Mouse (Mus musculus): Measurements from ENCODE around the gene Gm9999. TPM values are rescaled to one million over a fixed set of nuclear protein-coding genes. Genes with fewer than 3 reads are reported as not detected.
"Not testable (repeated sequence)": the region's sequence is repeated elsewhere in the genome, so short reads cannot be mapped to it uniquely, and the experiment has no call there.

The Gm9999 gene
- total RNA-seq (2021) (not detected), polyA plus RNA-seq (2012; rRNA removed) (not detected in 2 replicates)
- long read RNA-seq, result 0 reads

DNA sequence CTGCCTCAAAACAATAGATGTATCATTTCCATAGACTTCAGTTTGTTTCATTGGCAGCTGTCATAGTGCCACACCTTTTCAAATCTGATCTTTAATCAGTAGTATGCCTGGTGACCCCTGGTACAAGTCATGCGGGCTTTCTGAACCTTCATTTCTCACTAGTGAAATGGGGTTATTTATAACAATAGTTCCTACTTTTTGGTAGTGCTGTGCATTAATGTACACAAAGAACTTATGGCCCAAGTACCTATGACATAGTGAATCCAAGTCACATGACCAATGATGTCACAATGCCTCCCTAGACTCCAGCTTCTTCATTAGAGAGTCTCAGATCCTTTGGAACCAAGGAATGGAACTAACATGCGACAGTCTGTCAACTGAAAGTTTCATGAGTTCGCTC lies at the start of gene Gm9999:
TSS of gene Gm9999 (plus strand) at position 301 of the 400 bp plus-strand sequence.
- no peak for DNase-seq

DNA sequence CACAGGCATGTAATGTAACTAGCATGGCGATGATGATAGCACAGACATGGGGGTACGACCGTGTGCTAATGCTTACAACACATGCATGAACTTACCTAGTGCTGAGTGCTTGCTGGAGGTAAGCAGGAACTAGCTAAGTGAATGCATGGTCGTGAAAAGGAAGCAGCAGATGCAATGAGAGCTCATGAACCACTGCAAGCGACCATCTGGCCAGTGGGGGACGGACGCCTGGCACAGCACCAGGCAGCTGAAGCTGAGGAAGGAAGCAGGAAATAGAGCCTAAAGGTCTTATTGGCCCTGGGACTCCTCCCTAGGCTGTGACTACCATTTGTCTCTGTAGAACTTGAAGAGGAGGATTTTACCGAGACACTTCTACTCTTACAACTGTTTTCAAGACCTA lies 48.6 kb upstream of the Gm9999 start:
- no peak for DNase-seq

DNA sequence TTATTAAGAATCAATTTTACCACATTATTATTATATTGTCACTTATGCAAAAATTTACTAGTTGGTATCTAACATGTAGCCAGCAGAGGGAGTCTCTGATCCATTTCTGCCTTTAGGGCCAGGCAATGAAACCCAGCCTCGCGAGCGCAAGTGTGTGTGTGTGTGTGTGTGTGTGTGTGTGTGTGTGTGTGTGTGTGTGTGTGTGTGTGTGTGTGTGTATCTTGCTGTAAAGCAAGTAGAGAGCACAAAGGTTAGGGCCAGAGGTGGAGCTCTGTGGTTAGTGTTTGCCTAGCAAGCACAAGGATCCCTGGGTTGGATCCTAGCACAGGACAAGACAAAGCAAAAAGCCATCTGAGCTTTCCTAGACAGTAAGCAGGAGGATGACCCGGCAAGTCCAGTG lies 47.5 kb upstream of the Gm9999 start:
- no peak for DNase-seq

DNA sequence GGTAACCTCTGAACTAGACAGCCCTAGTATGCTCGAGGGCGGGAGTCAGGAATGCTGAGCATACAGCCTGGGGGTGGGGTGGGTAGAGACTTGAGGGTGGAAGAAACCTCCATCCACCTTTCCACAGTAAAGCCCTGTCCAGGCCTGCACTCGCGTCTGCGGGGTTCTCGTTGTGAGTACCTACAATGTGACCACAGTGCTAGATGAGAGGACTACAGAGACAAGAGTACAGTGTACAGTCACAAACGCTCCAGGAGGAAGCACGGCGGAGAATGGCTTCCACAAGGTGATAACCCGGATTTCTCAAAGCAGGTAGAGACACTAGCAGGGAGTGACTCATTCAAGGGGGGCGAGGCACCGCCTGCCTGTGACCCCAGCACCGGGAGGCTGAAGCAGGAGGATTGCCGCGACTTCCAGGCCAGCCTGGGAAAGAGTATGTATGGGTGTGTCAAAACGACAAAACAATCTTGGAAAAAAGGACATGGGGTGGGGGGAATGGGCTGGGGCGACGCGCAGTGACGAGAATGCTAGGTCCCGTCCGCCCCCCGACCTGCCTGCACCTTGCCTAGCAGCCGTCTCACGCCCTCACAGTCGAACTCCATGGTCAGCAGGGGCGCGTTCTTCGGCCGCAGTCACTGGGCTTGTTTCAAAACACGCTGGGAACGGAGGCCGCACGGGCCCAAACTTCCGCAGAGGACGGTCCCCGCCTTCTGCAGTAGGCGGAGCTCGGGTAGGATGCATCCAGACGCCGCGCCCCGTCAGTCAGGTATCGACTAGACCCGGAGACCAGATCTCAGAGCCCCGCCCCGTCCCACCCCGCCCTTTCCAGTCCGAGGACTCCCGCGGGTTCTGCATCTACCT lies 25.3 kb upstream of the Gm9999 start, which contains the start of gene Uevld:
TSS of gene Uevld (minus strand) at position 697 of the 861 bp plus-strand sequence.
- DNase-seq, result peak; percentile 98

DNA sequence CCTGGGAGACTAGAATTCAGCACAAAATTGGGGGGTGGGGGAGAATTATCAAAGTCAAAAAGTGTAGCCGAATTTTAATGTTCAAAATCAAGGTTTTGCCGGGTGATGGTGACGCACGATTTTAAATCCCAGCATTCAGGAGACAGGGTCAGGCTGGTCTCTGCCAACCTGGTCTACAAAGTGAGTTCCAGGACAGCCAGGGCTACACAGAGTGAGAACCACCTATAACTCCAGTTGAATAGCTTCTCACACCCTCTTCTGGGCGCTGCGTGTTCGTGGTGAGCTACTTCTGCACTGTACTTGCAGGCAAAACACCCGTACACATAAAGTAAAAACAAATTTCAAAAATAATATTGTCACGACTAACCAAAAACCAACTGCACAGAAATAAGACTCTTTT lies 24.5 kb upstream of the Gm9999 start:
- DNase-seq, result no peak

DNA sequence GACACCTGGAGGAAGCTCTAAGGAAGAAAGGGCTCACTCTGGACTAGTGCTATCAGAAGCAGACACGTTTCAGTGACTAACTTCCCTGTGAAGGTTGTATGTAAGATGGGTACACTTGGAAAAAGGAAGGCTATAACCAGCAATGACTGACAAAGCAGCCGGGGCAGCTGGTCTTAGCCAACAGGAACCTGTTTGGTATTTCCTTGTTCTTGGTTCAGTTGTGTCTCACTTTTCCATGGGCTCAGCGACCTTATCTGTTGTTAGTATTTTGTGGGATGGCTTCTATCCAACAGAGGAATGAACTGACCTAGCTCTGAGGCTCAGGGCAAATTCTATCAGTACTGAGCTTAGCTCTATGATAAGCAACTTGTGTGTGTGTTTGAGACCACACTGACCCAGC lies 22.4 kb upstream of the Gm9999 start:
- no peak for DNase-seq

DNA sequence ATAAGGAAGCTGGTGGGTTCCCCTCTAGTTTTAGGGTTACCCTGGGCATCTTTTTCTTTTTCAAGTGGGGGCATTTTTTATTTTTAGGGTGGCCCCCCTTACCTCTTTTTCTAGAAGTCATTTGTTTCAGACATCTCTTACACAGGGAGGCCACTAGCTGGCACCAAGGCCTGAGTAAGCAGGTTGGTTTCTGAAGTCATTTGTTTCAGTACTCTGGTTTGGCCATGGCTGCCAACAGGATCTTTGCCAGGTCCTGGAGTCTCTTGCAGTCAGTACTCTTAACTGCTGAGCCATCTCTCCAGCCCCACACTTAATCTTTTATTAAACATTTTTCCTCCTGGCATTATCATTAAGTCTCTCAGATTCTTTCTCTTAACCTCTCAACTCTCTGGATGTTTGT lies 21.2 kb upstream of the Gm9999 start:
- peak; percentile 34 for DNase-seq

DNA sequence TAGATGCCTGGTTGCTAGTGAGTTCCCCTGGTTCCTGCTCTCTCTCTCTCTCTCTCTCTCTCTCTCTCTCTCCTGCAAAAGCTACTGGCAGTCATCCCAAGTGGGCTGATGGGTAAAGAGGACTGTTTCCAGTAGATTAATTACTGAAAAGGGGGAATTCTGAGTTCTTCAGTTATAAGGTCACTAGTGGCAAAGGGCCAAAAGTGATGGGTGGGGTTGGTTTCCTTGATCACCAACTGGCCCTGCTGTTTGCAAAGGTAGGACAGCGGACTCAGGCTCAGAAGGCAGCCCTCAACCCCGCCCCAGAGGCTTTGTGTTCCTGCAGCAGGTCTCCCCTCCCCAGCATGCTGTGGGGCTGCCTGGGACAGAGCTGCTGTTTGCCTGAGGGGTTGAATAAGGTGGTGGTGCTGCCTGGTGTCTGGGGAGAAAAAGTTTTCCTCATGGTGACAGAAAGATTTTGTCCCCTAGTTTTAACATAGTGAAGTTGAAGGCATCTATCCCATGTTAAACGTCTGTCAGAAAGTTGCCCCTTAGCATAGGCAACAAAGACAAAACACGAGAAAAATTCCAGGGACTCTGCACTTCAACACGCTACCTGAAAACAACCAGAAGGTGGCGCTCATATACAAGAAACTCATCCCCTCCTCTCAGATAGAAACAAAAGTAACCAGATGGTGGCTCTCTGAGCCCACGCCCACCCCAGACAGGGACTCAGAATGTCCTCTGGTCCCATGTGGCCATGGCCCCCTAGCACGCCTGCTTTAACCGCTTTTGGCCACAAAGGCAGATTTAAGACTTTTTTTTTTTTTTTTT lies 20.4 kb upstream of the Gm9999 start:
- DNase-seq, result peak; percentile 60

- DNase-seq, result no peak
Observed at GRCm38 (mm10) chr7:46964070-46964469, 19.3 kb upstream of the Gm9999 start.

- no peak for DNase-seq
Observed at GRCm38 (mm10) chr7:46969898-46970297, 13.5 kb upstream of the Gm9999 start.

DNA sequence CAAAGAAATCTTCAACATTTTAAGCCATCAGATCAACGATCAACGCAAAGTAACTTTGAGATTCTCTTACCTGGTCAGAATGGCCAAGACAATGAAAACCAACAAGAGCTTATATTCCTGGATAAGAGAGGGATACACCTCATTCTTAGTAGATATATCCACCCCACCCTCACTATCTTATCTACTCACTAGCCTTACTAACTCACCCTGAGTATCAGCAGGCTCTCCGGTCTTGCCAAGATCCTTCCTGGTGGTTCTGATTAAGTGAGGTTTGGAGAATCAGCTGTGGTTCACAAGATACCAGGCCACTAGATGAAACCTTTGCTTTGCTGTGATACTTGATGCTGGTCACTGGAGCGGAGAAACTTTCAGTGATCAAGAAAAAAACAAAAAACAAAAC lies 8.7 kb upstream of the Gm9999 start:
- no peak for DNase-seq

DNA sequence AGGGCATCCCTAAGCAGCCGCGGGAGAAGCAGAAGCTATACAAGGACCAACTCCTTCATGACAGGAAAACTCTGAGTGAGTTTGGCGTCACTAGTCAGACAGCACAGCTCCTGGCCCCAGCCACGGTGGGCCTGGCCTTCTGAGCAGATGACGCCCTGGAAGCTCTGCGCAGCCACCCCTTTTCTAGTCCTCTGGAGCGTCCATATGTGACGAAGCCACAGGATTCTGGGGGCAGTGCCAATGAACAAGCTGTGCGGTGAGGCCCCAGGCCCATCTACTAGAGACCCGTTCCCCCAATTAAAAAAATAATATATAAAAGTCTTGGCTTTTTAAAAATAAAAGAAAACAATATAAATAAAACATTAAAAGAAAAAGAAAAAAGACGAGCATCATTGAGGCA lies 7.9 kb upstream of the Gm9999 start:
- no peak for DNase-seq

GRCm38 (mm10) chr7:46985718-46986505 lies 2.5 kb downstream of the Gm9999 start:
- no peak for DNase-seq

GRCm38 (mm10) chr7:46986646-46987045 lies 3.3 kb downstream of the Gm9999 start:
- DNase-seq, result no peak

GRCm38 (mm10) chr7:46987073-46987472 lies 3.7 kb downstream of the Gm9999 start:
- DNase-seq, result no peak

DNA sequence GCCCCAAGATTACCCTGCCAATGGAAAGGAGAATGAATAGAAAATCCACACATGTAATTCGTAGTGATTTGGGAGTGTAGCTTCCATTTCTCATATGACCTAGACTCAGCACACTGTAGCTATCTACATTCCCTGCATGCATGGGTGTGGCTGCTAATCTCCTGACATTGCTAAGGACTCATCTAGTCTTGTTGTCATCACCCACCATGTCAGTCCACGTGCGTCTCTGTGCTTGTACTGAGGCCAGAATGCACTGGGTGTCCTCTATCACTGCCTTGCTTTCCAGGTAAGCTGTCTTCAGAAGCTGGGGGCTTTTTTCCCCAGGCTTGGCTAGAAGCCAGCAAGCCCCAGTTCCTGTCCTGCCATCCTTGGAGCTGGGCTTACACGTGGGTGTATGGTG lies 6.0 kb downstream of the Gm9999 start:
- DNase-seq, result not testable (repeated sequence)

DNA sequence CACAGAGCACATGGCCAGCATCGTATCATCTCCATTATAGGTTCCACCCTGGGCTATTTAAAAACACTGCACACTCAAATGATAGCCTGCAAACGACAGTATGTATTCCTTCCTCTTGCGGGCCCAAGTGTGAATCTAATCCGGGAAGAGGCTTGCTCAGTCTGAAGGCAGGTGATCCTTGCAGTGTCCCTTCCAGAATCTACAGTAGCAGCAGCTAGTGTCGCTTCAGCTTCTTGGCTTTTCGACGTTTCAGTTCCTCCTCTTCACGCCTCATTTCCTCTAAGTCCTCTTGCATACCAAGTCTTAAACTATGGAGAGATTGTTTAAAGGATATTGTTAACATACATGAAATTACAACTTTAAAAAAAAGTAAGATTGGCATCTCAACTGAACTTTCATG lies 9.7 kb downstream of the Gm9999 start:
- no peak for DNase-seq

- DNase-seq, result no peak
Observed at GRCm38 (mm10) chr7:46995558-46995957, 12.2 kb downstream of the Gm9999 start.

DNA sequence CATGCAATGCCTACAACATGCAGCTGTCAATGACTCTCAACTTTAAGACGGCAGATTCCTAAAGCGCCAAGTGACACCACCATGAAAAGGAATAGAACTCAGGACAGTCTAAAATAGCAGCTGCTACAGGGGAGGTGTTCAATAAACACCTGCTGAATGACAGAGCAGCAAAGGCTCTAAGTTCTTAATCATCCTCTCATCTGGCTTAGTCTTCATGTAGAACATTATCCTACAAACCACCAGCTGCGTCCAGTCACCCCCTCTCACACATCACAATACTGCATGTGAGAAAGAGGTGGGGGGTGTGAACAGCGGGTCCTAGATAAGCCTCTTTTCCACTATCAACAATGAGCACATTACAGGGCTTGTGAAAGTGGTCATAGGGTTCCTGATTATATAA lies 13.6 kb downstream of the Gm9999 start:
- DNase-seq, result no peak

DNA sequence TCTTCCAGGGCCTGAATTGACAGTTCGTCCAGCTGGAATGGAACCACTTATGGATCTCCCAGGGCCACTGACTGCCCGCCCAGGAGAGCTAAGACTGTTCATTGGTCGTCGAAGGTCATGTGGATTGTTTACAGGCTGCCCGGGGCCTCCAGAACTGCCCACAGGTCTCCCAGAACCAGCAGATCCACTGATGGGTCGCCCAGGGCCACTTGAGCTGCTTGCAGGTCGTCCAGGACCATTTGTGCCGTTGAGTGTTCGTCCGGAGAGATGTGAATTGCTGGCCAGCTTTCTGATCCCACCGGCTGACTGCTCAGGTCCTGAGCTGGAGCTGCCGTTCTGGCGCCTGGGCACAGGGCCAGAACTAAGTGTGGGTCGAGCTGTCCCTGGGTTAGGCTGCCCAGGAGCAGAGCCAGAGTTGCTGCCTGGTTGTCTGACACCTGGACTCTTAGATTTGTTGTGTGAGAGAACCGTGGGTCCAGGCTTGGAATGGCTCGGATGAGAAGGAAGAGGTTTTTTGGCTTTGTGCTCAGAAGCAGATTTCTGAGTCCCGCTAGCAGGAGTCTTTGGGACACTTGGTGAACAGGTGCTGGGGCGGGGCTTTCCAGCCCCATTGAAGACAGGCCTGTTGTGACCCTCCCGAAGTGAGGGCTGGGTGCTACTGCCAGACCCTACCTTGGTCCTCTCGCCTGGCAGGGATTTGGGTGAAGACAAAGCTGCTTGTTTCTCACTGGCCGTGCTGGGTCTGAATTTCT lies 14.4 kb downstream of the Gm9999 start:
- peak; percentile 41 for DNase-seq

DNA sequence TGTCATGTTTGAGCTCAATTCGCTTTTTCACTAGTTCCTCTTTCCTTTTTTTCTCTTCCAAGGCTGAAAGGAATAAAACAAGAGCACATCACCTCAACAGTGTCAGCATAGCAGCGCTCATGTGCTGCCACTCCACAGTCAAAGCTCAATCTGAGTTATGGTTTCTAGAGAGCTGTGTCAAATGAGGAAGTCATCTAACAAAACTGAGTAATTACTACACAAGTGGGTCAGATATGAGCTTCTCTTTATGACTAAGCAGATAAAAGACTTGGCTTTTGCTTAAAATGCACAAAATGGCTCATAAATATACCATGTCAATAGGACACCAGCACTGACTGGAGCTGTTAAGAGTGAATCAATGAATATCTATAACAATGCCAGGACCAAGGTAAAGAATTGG lies 15.6 kb downstream of the Gm9999 start:
- no peak for DNase-seq

Measured in adrenal gland, adult 2 months (tissue).